Mouse (Mus musculus) lung, embryonic 15.5 days (tissue): ENCODE measurements around the gene Insr. TPM values are rescaled to one million over a fixed set of nuclear protein-coding genes. Genes with fewer than 3 reads are reported as not detected.

ENCODE experiments used
- ATAC-seq: fragments of 200-750 bp; cut with Nextera tagmentation; 2 replicates; pipeline ENCODE4 v1.8.0; 2017; ENCODE audit warnings: moderate number of reproducible peaks, borderline replicate concordance; ENCODE audit not compliant: low FRiP score, low TSS enrichment; ENCODE audit errors: extremely low read depth
- H3K27ac ChIP-seq: fragments of 300-500 bp; sonication (generic); 2 replicates; pipeline ENCODE4 v1.5.1; 2015; ENCODE audit warnings: moderate library complexity, mild to moderate bottlenecking, inconsistent platforms
- H3K27me3 ChIP-seq: fragments of 300-500 bp; sonication (generic); 2 replicates; pipeline ENCODE4 v1.6.1; 2015; ENCODE audit warnings: inconsistent platforms
- H3K36me3 ChIP-seq: fragments of 300-500 bp; sonication (generic); 2 replicates; pipeline ENCODE4 v1.6.1; 2015; ENCODE audit warnings: inconsistent platforms
- H3K4me1 ChIP-seq: fragments of 300-500 bp; sonication (generic); 2 replicates; pipeline ENCODE4 v1.6.1; 2015; ENCODE audit warnings: inconsistent platforms
- H3K4me2 ChIP-seq: fragments of 300-500 bp; sonication (generic); 2 replicates; pipeline ENCODE4 v1.6.1; 2015; ENCODE audit warnings: inconsistent platforms, mild to moderate bottlenecking, moderate library complexity
- H3K4me3 ChIP-seq: fragments of 300-500 bp; sonication (generic); 2 replicates; pipeline ENCODE4 v1.5.1; 2015; ENCODE audit warnings: mild to moderate bottlenecking, inconsistent platforms
- H3K9ac ChIP-seq: fragments of 300-500 bp; sonication (generic); 2 replicates; pipeline ENCODE4 v1.6.1; 2015; ENCODE audit warnings: inconsistent platforms
- H3K9me3 ChIP-seq: fragments of 300-500 bp; sonication (generic); 2 replicates; pipeline ENCODE4 v1.6.1; 2016; ENCODE audit warnings: inconsistent platforms
- WGBS: fragments of 180-500 bp; shearing (Covaris S2); methylation state at CpG from one replicate; pipeline ENCODE4 v1.1.7; 2015; 5-methylcytosine and 5-hydroxymethylcytosine counted together
- polyA plus RNA-seq: library from polyadenylated mRNA; unstranded; fragments of >200 nt; fragmentation: Nextera tagmentation; extraction: Ambion mirVana; gene quantifications from 2 replicates; pipeline ENCODE4 v1.2.1, GENCODE M21; 2015

Insr gene
- polyA plus RNA-seq, 1 experiment from 2014 or later, result 38.8 TPM

- 73% methylated on average over 5 of the region's 5 CpGs for WGBS
- no peak overlapping the region for H3K4me3 ChIP-seq
- H3K27ac ChIP-seq, result no peak overlapping the region
- H3K4me1 ChIP-seq, result peaks cover 41% of the 10 kb centered on the region
- no peak overlapping the region for H3K9ac ChIP-seq
- no peak overlapping the region for H3K4me2 ChIP-seq
- no peaks in the 10 kb centered on the region for H3K36me3 ChIP-seq
- H3K27me3 ChIP-seq, result no peaks in the 10 kb centered on the region
- no peak for ATAC-seq
- H3K9me3 ChIP-seq, result no peaks in the 10 kb centered on the region
These were observed 52.0 kb downstream of the Insr start for GRCm38 (mm10) chr8:3227423-3227822.

- no peaks in the 10 kb centered on the region for H3K36me3 ChIP-seq
- no peak overlapping the region for H3K4me3 ChIP-seq
- H3K4me2 ChIP-seq, result no peak overlapping the region
- no peaks in the 10 kb centered on the region for H3K9me3 ChIP-seq
- H3K4me1 ChIP-seq, result peaks cover 40% of the 10 kb centered on the region
- WGBS, result 33% methylated on average over 1 of the region's 1 CpGs
- no peaks in the 10 kb centered on the region for H3K27me3 ChIP-seq
- no peak for ATAC-seq
- peak overlapping the region; percentile 92 for H3K27ac ChIP-seq
- H3K9ac ChIP-seq, result no peak overlapping the region
These were observed 53.7 kb downstream of the Insr start for GRCm38 (mm10) chr8:3225731-3226130.

GRCm38 (mm10) chr8:3225184-3225583 lies 54.2 kb downstream of the Insr start:
- no peak overlapping the region for H3K9ac ChIP-seq
- peak overlapping the region; percentile 92 for H3K27ac ChIP-seq
- no peak for ATAC-seq
- WGBS, result 51% methylated on average over 8 of the region's 8 CpGs
- H3K9me3 ChIP-seq, result no peaks in the 10 kb centered on the region
- H3K4me2 ChIP-seq, result peak overlapping the region; percentile 1; the same call in 1 of the 2 replicates
- H3K36me3 ChIP-seq, result no peaks in the 10 kb centered on the region
- no peak overlapping the region for H3K4me3 ChIP-seq
- H3K4me1 ChIP-seq, result peaks cover 42% of the 10 kb centered on the region
- no peaks in the 10 kb centered on the region for H3K27me3 ChIP-seq

GRCm38 (mm10) chr8:3222636-3222965 lies 56.8 kb downstream of the Insr start:
- H3K27ac ChIP-seq, result no peak overlapping the region

GRCm38 (mm10) chr8:3221960-3222635 lies 57.3 kb downstream of the Insr start:
- 59% methylated on average over 6 of the region's 6 CpGs for WGBS
- H3K4me1 ChIP-seq, result peaks cover 49% of the 10 kb centered on the region
- ATAC-seq, result no peak

More at GRCm38 (mm10) chr8:3222636-3222965, 56.8 kb downstream of the Insr start:
- Histone ChIP-seq H3K4me3 (no peak overlapping the region), H3K4me1 (peaks cover 49% of the 10 kb centered on the region), H3K27me3 (no peaks in the 10 kb centered on the region), H3K36me3 (no peaks in the 10 kb centered on the region), H3K9ac (no peak overlapping the region), H3K4me2 (no peak overlapping the region), H3K9me3 (no peaks in the 10 kb centered on the region)
- ATAC-seq, result no peak

GRCm38 (mm10) chr8:3221047-3221959 lies 58.1 kb downstream of the Insr start:
- ATAC-seq, result peak; percentile 97
- under 1% methylated on average over 41 of the region's 43 CpGs for WGBS

More at GRCm38 (mm10) chr8:3221960-3222635, 57.3 kb downstream of the Insr start:
- peak overlapping the region; percentile 82 for H3K4me2 ChIP-seq
- no peaks in the 10 kb centered on the region for H3K27me3 ChIP-seq
- H3K27ac ChIP-seq, result peak overlapping the region; percentile 79
- H3K9me3 ChIP-seq, result no peaks in the 10 kb centered on the region
- peak overlapping the region; percentile 46 for H3K4me3 ChIP-seq
- H3K36me3 ChIP-seq, result no peaks in the 10 kb centered on the region
- H3K9ac ChIP-seq, result no peak overlapping the region

GRCm38 (mm10) chr8:3220502-3220901 lies 58.9 kb downstream of the Insr start:
- peaks cover 57% of the 10 kb centered on the region for H3K4me1 ChIP-seq
- 1% methylated on average over 9 of the region's 9 CpGs for WGBS
- H3K9ac ChIP-seq, result no peak overlapping the region
- peak overlapping the region; percentile 46 for H3K4me3 ChIP-seq
- ATAC-seq, result peak; percentile 19; the same call in 1 of the 2 replicates
- H3K27me3 ChIP-seq, result no peaks in the 10 kb centered on the region
- no peaks in the 10 kb centered on the region for H3K36me3 ChIP-seq
- no peaks in the 10 kb centered on the region for H3K9me3 ChIP-seq
- peak overlapping the region; percentile 82 for H3K4me2 ChIP-seq
- H3K27ac ChIP-seq, result peak overlapping the region; percentile 79

More at GRCm38 (mm10) chr8:3221047-3221959, 58.1 kb downstream of the Insr start:
- H3K27ac ChIP-seq, result peak overlapping the region; percentile 79
- no peaks in the 10 kb centered on the region for H3K27me3 ChIP-seq
- H3K9me3 ChIP-seq, result no peaks in the 10 kb centered on the region
- H3K4me1 ChIP-seq, result peaks cover 56% of the 10 kb centered on the region
- peak overlapping the region; percentile 82 for H3K4me2 ChIP-seq
- H3K9ac ChIP-seq, result peak overlapping the region; percentile 61
- no peaks in the 10 kb centered on the region for H3K36me3 ChIP-seq
- H3K4me3 ChIP-seq, result peak overlapping the region; percentile 46

- Histone ChIP-seq H3K4me2 (peak overlapping the region; percentile 82), H3K4me1 (peaks cover 57% of the 10 kb centered on the region), H3K4me3 (peak overlapping the region; percentile 46; the same call in 1 of the 2 replicates), H3K36me3 (no peaks in the 10 kb centered on the region), H3K27me3 (no peaks in the 10 kb centered on the region), H3K9me3 (no peaks in the 10 kb centered on the region), H3K27ac (peak overlapping the region; percentile 79), H3K9ac (no peak overlapping the region)
- WGBS, result 69% methylated on average over 12 of the region's 12 CpGs
- ATAC-seq, result no peak
These were observed 59.5 kb downstream of the Insr start for GRCm38 (mm10) chr8:3219921-3220411.

GRCm38 (mm10) chr8:3219266-3219665 lies 60.2 kb downstream of the Insr start:
- H3K9ac ChIP-seq, result no peak overlapping the region
- H3K36me3 ChIP-seq, result no peaks in the 10 kb centered on the region
- no peaks in the 10 kb centered on the region for H3K27me3 ChIP-seq
- no peaks in the 10 kb centered on the region for H3K9me3 ChIP-seq
- no peak for ATAC-seq
- no peak overlapping the region for H3K27ac ChIP-seq
- no peak overlapping the region for H3K4me3 ChIP-seq
- WGBS, result 61% methylated on average over 3 of the region's 3 CpGs
- peaks cover 54% of the 10 kb centered on the region for H3K4me1 ChIP-seq
- H3K4me2 ChIP-seq, result no peak overlapping the region

GRCm38 (mm10) chr8:3216541-3217092 lies 62.8 kb downstream of the Insr start:
- H3K36me3 ChIP-seq, result no peaks in the 10 kb centered on the region
- H3K9ac ChIP-seq, result no peak overlapping the region
- ATAC-seq, result no peak
- H3K4me2 ChIP-seq, result no peak overlapping the region
- H3K27me3 ChIP-seq, result no peaks in the 10 kb centered on the region
- H3K9me3 ChIP-seq, result no peaks in the 10 kb centered on the region
- peak overlapping the region; percentile 47; the same call in 1 of the 2 replicates for H3K27ac ChIP-seq
- WGBS, result 55% methylated on average over 4 of the region's 4 CpGs
- peaks cover 37% of the 10 kb centered on the region for H3K4me1 ChIP-seq
- no peak overlapping the region for H3K4me3 ChIP-seq

- no peak overlapping the region for H3K9ac ChIP-seq
- H3K27ac ChIP-seq, result peak overlapping the region; percentile 30; the same call in 1 of the 2 replicates
- no peaks in the 10 kb centered on the region for H3K36me3 ChIP-seq
- H3K4me2 ChIP-seq, result no peak overlapping the region
- H3K4me1 ChIP-seq, result peaks cover 41% of the 10 kb centered on the region
- H3K4me3 ChIP-seq, result no peak overlapping the region
- H3K9me3 ChIP-seq, result no peaks in the 10 kb centered on the region
- H3K27me3 ChIP-seq, result no peaks in the 10 kb centered on the region
- peak; percentile 73 for ATAC-seq
These were observed 63.9 kb downstream of the Insr start for GRCm38 (mm10) chr8:3215561-3215960.
